Mouse (Mus musculus) bone marrow, adult 2 months (tissue): ENCODE results near the gene Zfp90. TPM values are rescaled to one million over a fixed set of nuclear protein-coding genes. Genes with fewer than 3 reads are reported as not detected.

Experiments
- H3K27ac ChIP-seq: fragments of 200-500 bp; 2 replicates; pipeline ENCODE4 v1.5.1; 2012; ENCODE audit warnings: low read depth, mild to moderate bottlenecking, control low read depth, inconsistent platforms, low read length; ENCODE audit not compliant: control insufficient read depth, poor library complexity, insufficient read depth
- H3K4me1 ChIP-seq: fragments of 200-500 bp; 2 replicates; pipeline ENCODE4 v1.6.1; 2011; ENCODE audit warnings: low read length; ENCODE audit not compliant: control insufficient read depth, insufficient read depth
- H3K4me3 ChIP-seq: fragments of 200-500 bp; replicated peaks from 2 replicates; pipeline ENCODE3; 2011; ENCODE audit warnings: mild to moderate bottlenecking, low read depth, low read length, control low read depth; ENCODE audit not compliant: control insufficient read depth
- CTCF ChIP-seq: fragments of 200-500 bp; IDR thresholded peaks from 2 replicates; pipeline ENCODE4 v1.5.1; 2011; ENCODE audit warnings: low read length, control low read depth; ENCODE audit not compliant: control insufficient read depth, insufficient read depth
- POLR2A ChIP-seq: fragments of 200-500 bp; IDR thresholded peaks from 2 replicates; pipeline ENCODE4 v1.6.1; 2011; ENCODE audit warnings: low read depth, mild to moderate bottlenecking, control low read depth, low read length, borderline replicate concordance; ENCODE audit not compliant: control insufficient read depth
- WGBS: fragments of 180-500 bp; shearing (Covaris S2); methylation state at CpG from one replicate; pipeline ENCODE4 v1.1.7; 2018; 5-methylcytosine and 5-hydroxymethylcytosine counted together
- polyA plus RNA-seq: library from polyadenylated mRNA; stranded (reverse); fragments of >200 nt; gene quantifications from 2 replicates; pipeline ENCODE4 v1.2.4, GENCODE M21; 2011; ENCODE audit warnings: low replicate concordance; ENCODE audit not compliant: missing spikeins, insufficient read depth, insufficient read length

The Zfp90 gene
- polyA plus RNA-seq, 1 experiment = 10.6 TPM

GRCm38 (mm10) chr8:106451301-106452085, 36.4 kb downstream of the Zfp90 start:
- Histone ChIP-seq H3K27ac (no peak overlapping the region), H3K4me1 (no peaks in the 10 kb centered on the region), H3K4me3 (no peak overlapping the region)
- WGBS = 75% methylated on average over 6 of the region's 6 CpGs
- TF ChIP-seq POLR2A = no peak
- no peak for TF ChIP-seq CTCF

- TF ChIP-seq CTCF (no peak), POLR2A (no peak)
- 71% methylated on average over 12 of the region's 12 CpGs for WGBS
Observed at GRCm38 (mm10) chr8:106452701-106453481, 37.8 kb downstream of the Zfp90 start.

GRCm38 (mm10) chr8:106454036-106454435, 38.9 kb downstream of the Zfp90 start:
- whole genome bisulfite sequencing = 74% methylated on average over 11 of the region's 11 CpGs
- TF ChIP-seq CTCF = no peak
- TF ChIP-seq POLR2A = no peak

More at GRCm38 (mm10) chr8:106452701-106453481, 37.8 kb downstream of the Zfp90 start:
- Histone ChIP-seq H3K4me3 (no peak overlapping the region), H3K27ac (no peak overlapping the region), H3K4me1 (no peaks in the 10 kb centered on the region)

GRCm38 (mm10) chr8:106462131-106462530, 47.0 kb downstream of the Zfp90 start:
- TF ChIP-seq POLR2A (no peak), CTCF (no peak)
- Histone ChIP-seq H3K4me1 (no peaks in the 10 kb centered on the region), H3K4me3 (no peak overlapping the region), H3K27ac (no peak overlapping the region)
- 65% methylated on average over 5 of the region's 5 CpGs for WGBS

More at GRCm38 (mm10) chr8:106454036-106454435, 38.9 kb downstream of the Zfp90 start:
- Histone ChIP-seq H3K4me3 (no peak overlapping the region), H3K27ac (no peak overlapping the region), H3K4me1 (no peaks in the 10 kb centered on the region)

- Histone ChIP-seq H3K4me3 (no peak overlapping the region), H3K27ac (no peak overlapping the region), H3K4me1 (no peaks in the 10 kb centered on the region)
- TF ChIP-seq CTCF (no peak), POLR2A (no peak)
- WGBS = 87% methylated on average over 6 of the region's 6 CpGs
Observed at GRCm38 (mm10) chr8:106463795-106464194, 48.7 kb downstream of the Zfp90 start.

- H3K27ac ChIP-seq = no peak overlapping the region
- no peak for TF ChIP-seq POLR2A
- no peak for TF ChIP-seq CTCF
- no peak overlapping the region for H3K4me3 ChIP-seq
- no peaks in the 10 kb centered on the region for H3K4me1 ChIP-seq
- WGBS = 62% methylated on average over 7 of the region's 7 CpGs
Observed at GRCm38 (mm10) chr8:106469485-106469884, 54.4 kb downstream of the Zfp90 start.

GRCm38 (mm10) chr8:106474001-106474400, 58.9 kb downstream of the Zfp90 start:
- Histone ChIP-seq H3K4me3 (no peak overlapping the region), H3K27ac (no peak overlapping the region), H3K4me1 (no peaks in the 10 kb centered on the region)
- no peak for TF ChIP-seq CTCF
- TF ChIP-seq POLR2A = no peak
- WGBS = 88% methylated on average over 5 of the region's 5 CpGs

Other genes starting within 250 kb of the Zfp90 start
- 3.7 and 8.3 TPM in 2 replicates for gene Slc7a6, start 246.5 kb upstream of the Zfp90 start, polyA plus RNA-seq
- 23.9 and 53.8 TPM in 2 replicates for gene Slc7a6os, start 204.4 kb upstream of the Zfp90 start, polyA plus RNA-seq
- gene Prmt7, start 204.4 kb upstream of the Zfp90 start, polyA plus RNA-seq = 12.1 and 12.9 TPM in 2 replicates
- gene Smpd3, start 77.3 kb upstream of the Zfp90 start, polyA plus RNA-seq = 0.87 TPM in 1 of 2 replicates, not detected in the other
- not detected in 2 replicates for gene 6030452D12Rik, start 85.2 kb downstream of the Zfp90 start, polyA plus RNA-seq
- gene Cdh3, start 95.6 kb downstream of the Zfp90 start, polyA plus RNA-seq = not detected in 2 replicates
- 52.1 and 98.4 TPM in 2 replicates for gene Gm10073, start 158.1 kb downstream of the Zfp90 start, polyA plus RNA-seq
- 0.22 and 6.8 TPM in 2 replicates for gene Cdh1, start 188.0 kb downstream of the Zfp90 start, polyA plus RNA-seq